Mouse (Mus musculus): ENCODE data around the gene Gm29427. TPM values are rescaled to one million over a fixed set of nuclear protein-coding genes. Genes with fewer than 3 reads are reported as not detected.
A peak's percentile ranks its signal among the peaks of the same experiment; 100 is the strongest.

Gm29427 gene
- total and polyA plus RNA-seq, 2 experiments from 2014 or later, result 0.43 TPM; not detected in 1

DNA sequence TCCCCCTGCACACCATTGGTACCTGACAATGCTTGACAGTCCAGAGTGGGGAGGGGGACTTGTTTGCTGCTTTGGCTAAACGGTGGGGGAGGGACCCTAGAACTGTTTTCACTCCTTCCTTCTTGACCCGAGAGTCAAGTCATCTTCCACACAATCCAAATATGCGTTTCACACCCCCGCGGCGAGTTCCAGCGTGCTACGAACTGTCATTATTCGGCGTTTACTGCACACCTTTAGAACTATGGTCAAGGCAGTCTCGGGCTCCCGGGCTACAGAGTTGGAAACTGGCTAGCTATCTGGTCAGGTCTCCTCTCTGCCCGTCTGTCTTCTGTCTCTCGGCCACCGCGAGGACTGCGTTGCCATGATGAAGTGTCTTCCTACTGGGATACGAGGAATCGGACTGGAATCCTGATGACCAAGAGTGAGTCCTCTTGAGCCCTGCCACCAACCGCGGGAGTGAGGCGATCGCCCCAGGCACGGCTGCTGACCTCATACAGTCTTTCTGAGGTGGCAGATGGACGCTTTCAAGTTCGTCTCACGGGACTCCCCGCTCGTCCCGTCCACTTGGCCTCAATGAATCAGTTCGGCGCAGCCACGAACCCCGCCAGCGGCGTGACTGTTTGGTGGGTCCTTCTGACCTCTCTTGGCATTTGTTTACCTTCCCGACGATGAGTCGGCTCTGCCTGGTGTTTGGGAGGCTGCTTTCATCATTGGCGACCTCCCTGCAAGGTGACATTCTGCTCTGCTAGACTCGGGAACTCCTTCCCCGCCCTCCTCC is 1.1 kb upstream of the Gm29427 start:
- H3K36me3 ChIP-seq (ENCODE audit: insufficient read depth), result 0 out of 2 replicates have a peak, but pooled peaks cover 7% of the 10 kb centered on the region
- no peaks in the 10 kb centered on the region for H3K27me3 ChIP-seq (ENCODE audit: insufficient read depth, low read length)
- H3K4me3 ChIP-seq (ENCODE audit: low read depth, low read length), result peak overlapping the region; percentile 98
- peak overlapping the region; percentile 88 for H3K27ac ChIP-seq (ENCODE audit: low read depth, low read length)
- H3K4me2 ChIP-seq (ENCODE audit: low read depth), result peak overlapping the region; percentile 67
- peaks cover 5% of the 10 kb centered on the region for H3K4me1 ChIP-seq (ENCODE audit: insufficient read depth)
- peak overlapping the region; percentile 99 for H3K9ac ChIP-seq
- DNase-seq (no peak), ATAC-seq (no peak)
- TF ChIP-seq CTCF (IDR thresholded peaks at IDR 0.05; ENCODE audit: low read depth), result no peak
- under 1% methylated on average over 42 of the region's 42 CpGs for WGBS
- H3K9me3 ChIP-seq (ENCODE audit: low read length), result no peaks in the 10 kb centered on the region

DNA sequence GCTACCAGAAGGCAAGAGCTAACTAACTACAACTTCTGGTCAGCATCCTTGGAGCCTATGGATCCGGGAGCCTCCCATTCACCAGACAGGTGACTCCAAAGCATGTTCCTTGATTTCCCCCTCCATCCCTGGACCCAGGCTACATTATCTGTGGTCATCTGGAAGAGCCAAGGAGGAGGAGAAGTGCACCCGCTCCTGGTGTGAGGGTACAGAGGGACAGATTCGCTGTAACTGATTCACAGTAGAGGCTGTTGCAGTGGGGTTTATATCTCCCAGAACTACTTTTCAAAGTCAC is 566 bp upstream of the Gm29427 start:
- no peaks in the 10 kb centered on the region for H3K27me3 ChIP-seq (ENCODE audit: insufficient read depth, low read length)
- H3K9ac ChIP-seq, result peak overlapping the region; percentile 99
- H3K9me3 ChIP-seq (ENCODE audit: low read length), result no peaks in the 10 kb centered on the region
- WGBS, result 0% methylated on average over 3 of the region's 3 CpGs
- peak overlapping the region; percentile 67 for H3K4me2 ChIP-seq (ENCODE audit: low read depth)
- DNase-seq (no peak), ATAC-seq (peak; percentile 2; the same call in 1 of the 2 replicates)
- peaks cover 5% of the 10 kb centered on the region for H3K4me1 ChIP-seq (ENCODE audit: insufficient read depth)
- H3K36me3 ChIP-seq (ENCODE audit: insufficient read depth), result 0 out of 2 replicates have a peak, but pooled peaks cover 7% of the 10 kb centered on the region
- H3K4me3 ChIP-seq (ENCODE audit: low read depth, low read length), result peak overlapping the region; percentile 98
- peak overlapping the region; percentile 88 for H3K27ac ChIP-seq (ENCODE audit: low read depth, low read length)
- TF ChIP-seq CTCF (IDR thresholded peaks at IDR 0.05; ENCODE audit: low read depth), result no peak

DNA sequence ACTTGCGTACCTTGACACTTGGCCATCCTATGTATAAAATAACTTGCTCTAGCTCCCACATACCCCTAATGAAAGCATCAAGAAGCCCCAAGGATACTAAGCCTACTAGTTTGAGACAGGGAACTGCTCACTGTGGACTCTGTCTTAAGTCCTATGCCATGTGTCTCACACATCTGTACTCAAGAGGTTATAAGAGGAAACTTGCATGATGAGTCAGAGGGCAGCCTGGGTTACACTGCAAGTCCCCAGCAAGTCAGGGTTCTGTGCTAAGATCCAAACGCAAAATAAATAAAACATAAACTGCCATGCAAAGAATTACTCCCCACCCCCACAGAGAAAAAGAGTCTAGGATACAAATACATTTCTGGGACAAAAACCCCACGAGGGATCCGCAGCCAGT is 1.6 kb downstream of the Gm29427 start:
- ATAC-seq (no peak), DNase-seq (no peak)
- no peak overlapping the region for H3K4me2 ChIP-seq (ENCODE audit: low read depth)
- 72% methylated on average over 4 of the region's 4 CpGs for WGBS
- no peak overlapping the region for H3K4me3 ChIP-seq (ENCODE audit: low read depth, low read length)
- peaks cover 4% of the 10 kb centered on the region for H3K4me1 ChIP-seq (ENCODE audit: insufficient read depth)
- peaks cover 19% of the 10 kb centered on the region; the same call in 1 of the 2 replicates for H3K36me3 ChIP-seq (ENCODE audit: insufficient read depth)
- no peak for TF ChIP-seq CTCF (IDR thresholded peaks at IDR 0.05; ENCODE audit: low read depth)
- no peak overlapping the region for H3K9ac ChIP-seq
- H3K9me3 ChIP-seq (ENCODE audit: low read length), result no peaks in the 10 kb centered on the region
- no peaks in the 10 kb centered on the region for H3K27me3 ChIP-seq (ENCODE audit: insufficient read depth, low read length)
- H3K27ac ChIP-seq (ENCODE audit: low read depth, low read length), result no peak overlapping the region

DNA sequence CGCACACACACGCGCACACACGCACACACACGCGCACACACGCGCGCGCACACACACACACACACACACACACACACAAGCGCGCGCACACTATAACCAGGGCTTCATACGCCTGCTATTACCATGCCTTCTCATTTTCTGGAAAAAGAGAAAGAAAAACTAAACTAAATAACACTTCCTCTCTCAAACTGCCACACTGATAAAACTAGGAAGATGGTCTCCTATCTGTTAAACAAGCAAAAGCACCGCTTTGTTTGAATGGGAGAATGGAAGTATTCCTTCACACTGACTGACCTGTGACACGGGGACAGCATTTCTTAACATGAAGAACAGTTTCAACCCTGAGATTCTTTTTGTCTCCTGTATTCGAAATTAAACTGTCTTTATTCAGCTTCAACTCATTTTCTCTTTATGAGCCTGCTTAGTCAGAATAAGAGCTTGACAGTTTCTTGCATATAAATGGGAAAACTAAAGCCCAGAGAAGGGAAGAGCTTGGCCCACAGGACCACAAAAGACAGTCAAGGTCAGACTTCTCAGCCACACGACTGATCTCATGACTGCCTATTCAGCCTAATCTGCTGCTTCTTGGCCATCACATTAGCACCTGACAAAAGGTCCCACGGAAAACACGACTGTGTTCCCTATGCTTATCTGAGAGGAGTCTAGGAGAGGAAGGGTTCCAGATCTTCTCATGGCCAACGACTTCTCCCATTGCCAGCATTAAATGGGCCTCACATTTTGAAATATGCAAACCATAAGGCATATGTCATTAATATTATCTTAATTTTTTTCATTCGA is 5.1 kb downstream of the Gm29427 start:
- Histone ChIP-seq H3K27ac (ENCODE audit: low read depth, low read length) (no peak overlapping the region), H3K9me3 (ENCODE audit: low read length) (no peaks in the 10 kb centered on the region), H3K9ac (no peak overlapping the region), H3K36me3 (ENCODE audit: insufficient read depth) (peaks cover 47% of the 10 kb centered on the region), H3K4me3 (ENCODE audit: low read depth, low read length) (no peak overlapping the region), H3K4me1 (ENCODE audit: insufficient read depth) (no peaks in the 10 kb centered on the region), H3K4me2 (ENCODE audit: low read depth) (no peak overlapping the region), H3K27me3 (ENCODE audit: insufficient read depth, low read length) (no peaks in the 10 kb centered on the region)
- DNase-seq (no peak), ATAC-seq (no peak)
- no peak for TF ChIP-seq CTCF (IDR thresholded peaks at IDR 0.05; ENCODE audit: low read depth)
- 88% methylated on average over 22 of the region's 22 CpGs for WGBS

- TF ChIP-seq CTCF (IDR thresholded peaks at IDR 0.05; ENCODE audit: low read depth), result no peak
- Histone ChIP-seq H3K4me1 (ENCODE audit: insufficient read depth) (no peaks in the 10 kb centered on the region), H3K36me3 (ENCODE audit: insufficient read depth) (peaks cover 78% of the 10 kb centered on the region)
Measured at GRCm38 (mm10) chr1:130703613-130704012, 12.0 kb downstream of the Gm29427 start.

GRCm38 (mm10) chr1:130701976-130702375 is 13.6 kb downstream of the Gm29427 start:
- ATAC-seq, result no peak
- no peak overlapping the region for H3K9ac ChIP-seq
- H3K36me3 ChIP-seq (ENCODE audit: insufficient read depth), result peaks cover 80% of the 10 kb centered on the region
- H3K27me3 ChIP-seq (ENCODE audit: insufficient read depth, low read length), result no peaks in the 10 kb centered on the region
- no peaks in the 10 kb centered on the region for H3K4me1 ChIP-seq (ENCODE audit: insufficient read depth)
- no peak for TF ChIP-seq CTCF (IDR thresholded peaks at IDR 0.05; ENCODE audit: low read depth)
- WGBS, result 97% methylated on average over 11 of the region's 11 CpGs
- no peak overlapping the region for H3K4me3 ChIP-seq (ENCODE audit: low read depth, low read length)
- H3K4me2 ChIP-seq (ENCODE audit: low read depth), result no peak overlapping the region
- H3K9me3 ChIP-seq (ENCODE audit: low read length), result no peaks in the 10 kb centered on the region
- DNase-seq, result no peak
- H3K27ac ChIP-seq (ENCODE audit: low read depth, low read length), result no peak overlapping the region

More at GRCm38 (mm10) chr1:130703613-130704012, 12.0 kb downstream of the Gm29427 start:
- no peak overlapping the region for H3K4me2 ChIP-seq (ENCODE audit: low read depth)
- no peak overlapping the region for H3K9ac ChIP-seq
- 91% methylated on average over 2 of the region's 2 CpGs for WGBS
- H3K27ac ChIP-seq (ENCODE audit: low read depth, low read length), result no peak overlapping the region
- no peaks in the 10 kb centered on the region for H3K27me3 ChIP-seq (ENCODE audit: insufficient read depth, low read length)
- DNase-seq, result no peak
- H3K4me3 ChIP-seq (ENCODE audit: low read depth, low read length), result no peak overlapping the region
- no peak for ATAC-seq
- H3K9me3 ChIP-seq (ENCODE audit: low read length), result no peaks in the 10 kb centered on the region
